Mouse (Mus musculus) neural tube, embryonic 10.5 days (tissue): ENCODE data around the gene Cacna1c.

Experiments
- DNase-seq: peaks from one replicate; pipeline ENCODE4 v3.0.0-alpha.2; 2017; ENCODE audit warnings: low spot score; ENCODE audit errors: extremely low spot score

Gene Cacna1c

DNA sequence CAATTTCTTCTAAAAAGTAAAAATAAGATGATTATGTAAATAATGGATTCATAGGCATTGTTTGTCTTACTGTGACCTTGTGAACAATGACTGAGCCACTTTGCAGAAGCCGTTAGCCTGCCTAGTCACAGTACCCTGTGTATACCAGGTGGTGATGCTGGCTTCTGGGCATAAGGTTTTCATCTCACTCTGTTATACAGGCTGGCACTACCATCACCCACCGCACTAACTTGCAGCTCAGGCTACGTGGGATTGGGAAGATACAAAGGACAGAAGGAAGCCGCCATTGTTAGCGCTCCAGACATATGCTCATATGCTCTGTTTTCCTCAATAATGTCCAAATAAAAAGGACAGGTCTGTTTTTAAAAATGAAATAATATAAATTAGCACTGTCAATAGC is 440.4 kb downstream of the Cacna1c start:
- no peak for DNase-seq

DNA sequence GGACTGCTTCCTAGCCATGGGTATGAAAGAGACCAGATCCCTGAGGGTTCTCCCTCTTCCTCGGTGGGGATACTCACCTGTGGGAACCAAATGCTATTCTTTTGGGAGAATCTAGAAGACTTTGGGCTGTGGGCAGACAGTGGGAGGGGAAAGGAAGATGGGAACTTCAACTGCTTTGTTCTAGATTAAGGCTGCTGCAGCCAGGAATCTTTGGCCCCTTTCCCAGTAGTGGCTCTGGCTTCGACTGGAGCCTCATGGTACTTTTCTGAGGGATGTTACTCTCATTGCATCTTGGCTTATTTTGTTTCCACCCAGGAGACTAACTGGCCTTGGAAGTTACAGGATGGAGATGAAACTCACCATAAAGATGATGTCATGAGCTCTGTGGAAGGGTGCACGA is 441.8 kb downstream of the Cacna1c start:
- DNase-seq, result no peak

DNA sequence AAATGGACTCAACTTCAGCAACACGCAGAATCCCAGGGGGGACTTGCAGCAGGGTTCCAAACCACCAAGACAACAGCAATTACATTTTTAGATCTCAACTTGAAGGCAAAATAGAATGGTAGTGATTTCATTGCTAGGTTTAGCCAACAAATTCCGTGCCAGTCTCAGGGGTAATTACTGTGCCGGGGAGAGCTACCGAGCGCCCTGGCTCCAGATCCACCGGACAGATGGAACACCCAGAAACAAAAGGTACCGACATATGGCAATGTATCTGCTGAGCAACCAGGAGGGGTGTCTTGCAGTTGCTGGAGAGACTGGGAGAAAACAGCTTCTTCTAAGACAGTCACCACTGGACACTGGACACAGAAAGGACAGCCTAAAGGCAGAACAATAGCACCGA is 442.4 kb downstream of the Cacna1c start:
- no peak for DNase-seq

DNA sequence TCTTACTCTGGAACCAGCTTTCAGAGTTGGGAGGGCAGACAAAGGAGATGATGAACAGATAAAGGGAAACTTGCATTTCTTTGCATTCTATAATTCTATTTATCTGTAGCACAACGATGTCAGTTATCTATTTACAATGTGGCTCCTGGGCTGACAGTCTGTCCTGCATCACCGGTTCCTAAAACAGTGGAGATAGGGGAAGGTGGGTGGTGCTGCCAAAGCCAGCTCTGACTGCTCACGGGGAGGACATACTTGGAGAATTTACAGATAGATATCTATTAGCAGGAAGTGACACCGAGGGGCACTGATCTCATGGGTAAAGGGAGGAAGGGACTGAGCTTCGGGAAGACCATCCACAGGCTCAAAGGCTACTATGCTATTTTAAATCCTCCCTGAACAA is 443.2 kb downstream of the Cacna1c start:
- no peak for DNase-seq

DNA sequence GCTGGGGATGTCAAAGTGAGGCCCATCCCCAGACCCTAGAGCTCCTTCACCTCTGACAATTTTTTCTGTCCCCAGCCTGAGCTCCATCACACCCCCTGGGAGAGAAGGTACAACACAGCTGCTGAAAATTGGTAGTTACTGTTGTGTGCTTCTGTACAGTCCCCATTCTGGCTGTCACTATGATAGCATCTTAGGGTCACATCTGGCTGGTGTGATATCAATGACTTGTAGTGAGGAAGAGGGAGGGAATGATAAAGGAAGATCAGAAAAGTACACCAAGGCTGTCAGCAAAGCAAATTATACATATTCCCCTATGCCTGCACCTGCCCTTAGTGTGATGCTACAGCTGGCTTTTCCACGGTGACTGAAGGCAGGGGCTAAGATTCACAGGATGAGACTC is 446.9 kb downstream of the Cacna1c start:
- no peak for DNase-seq

GRCm38 (mm10) chr6:118742701-118743100 is 453.5 kb downstream of the Cacna1c start:
- no peak for DNase-seq

GRCm38 (mm10) chr6:118741841-118742240 is 454.4 kb downstream of the Cacna1c start:
- no peak for DNase-seq

DNA sequence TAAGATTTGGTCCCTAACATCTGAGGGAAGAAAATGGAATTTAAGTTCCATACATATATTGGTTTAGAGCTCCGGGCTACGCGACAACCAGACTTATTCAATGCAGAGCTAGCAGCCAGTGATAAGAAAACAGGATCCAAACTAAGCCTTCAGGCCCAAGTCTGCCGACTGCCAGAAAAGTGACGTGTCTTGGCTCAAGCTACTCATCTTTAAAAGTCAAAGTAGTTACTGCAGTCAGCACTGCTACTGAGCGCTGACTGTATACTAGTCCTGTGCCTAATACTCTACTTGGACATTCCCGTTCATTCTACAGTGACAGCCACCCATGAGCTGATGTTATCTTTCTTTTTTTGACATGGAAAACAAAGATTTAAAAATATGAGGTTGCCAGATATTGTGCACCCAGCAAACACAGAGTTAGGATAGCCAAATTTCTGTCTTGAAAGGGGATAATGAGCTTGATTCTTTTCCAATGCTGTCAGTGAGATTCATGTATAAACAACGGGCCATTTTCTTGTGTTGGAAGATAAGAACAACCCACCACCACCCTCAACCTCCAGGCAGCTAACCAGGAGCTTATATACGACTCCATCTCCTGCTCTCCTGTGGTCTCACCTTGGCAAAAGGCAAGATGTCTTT is 456.1 kb downstream of the Cacna1c start:
- no peak for DNase-seq

DNA sequence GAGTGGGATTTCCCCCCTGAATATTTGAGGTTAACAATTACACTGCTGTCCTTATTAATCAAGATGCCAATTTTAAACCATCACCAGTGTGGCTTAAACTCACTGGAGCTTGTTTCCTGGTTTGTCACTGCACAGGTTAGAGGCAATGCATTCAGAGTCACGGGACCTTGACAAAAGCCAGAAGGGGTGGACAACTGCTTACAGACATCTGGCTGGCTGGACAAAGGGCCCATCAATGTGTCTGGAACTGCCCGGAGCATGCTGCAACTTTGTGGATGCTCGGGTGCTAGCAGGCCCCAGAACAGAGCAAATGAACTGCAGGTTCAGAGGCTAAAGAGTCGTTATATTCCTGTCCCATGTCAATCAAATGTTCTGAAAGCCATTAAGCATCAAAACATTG is 456.9 kb downstream of the Cacna1c start:
- DNase-seq, result no peak

- DNase-seq, result no peak
Observed at GRCm38 (mm10) chr6:118738656-118739055, 457.6 kb downstream of the Cacna1c start.

DNA sequence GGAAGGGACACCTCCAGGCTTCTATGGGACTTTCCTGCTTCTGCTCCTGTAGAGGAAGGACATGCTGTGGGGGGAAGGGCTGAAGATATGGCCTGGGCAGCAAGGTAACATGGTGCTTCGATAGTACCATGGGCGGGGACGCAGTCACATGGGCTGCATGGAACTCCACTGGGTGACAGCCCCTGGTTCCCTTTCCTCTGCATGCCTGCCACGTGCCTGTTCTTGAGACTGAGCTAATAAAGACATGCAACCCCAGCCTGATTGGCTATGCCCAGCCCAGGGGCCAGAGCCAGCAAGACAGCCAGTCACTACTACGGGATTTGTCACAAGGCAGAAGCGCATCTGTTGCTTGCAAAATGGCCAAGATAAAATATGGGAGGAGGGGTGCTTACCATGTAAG is 459.1 kb downstream of the Cacna1c start:
- DNase-seq, result no peak

- no peak for DNase-seq
Observed at GRCm38 (mm10) chr6:118736491-118736890, 459.7 kb downstream of the Cacna1c start.

DNA sequence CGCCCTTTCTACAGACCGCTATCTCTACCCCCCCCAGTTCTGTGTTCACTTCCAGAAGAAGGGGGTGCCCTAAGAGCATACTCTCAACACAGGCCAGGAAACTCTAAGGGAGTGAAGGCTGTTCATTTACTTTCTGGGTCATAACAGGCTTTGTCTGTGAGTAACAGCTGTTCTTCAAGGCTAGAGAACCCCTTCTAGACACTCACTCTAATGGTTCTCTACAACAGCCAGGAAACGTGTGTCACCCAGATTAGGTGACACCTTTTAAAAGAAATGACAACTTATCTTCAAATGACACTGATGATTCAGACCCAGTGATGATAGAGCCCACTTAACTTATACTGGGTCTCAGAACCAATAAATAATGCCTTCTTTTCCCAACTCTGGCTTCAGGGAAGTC is 461.1 kb downstream of the Cacna1c start:
- no peak for DNase-seq

GRCm38 (mm10) chr6:118731937-118732336 is 464.3 kb downstream of the Cacna1c start:
- no peak for DNase-seq

- no peak for DNase-seq
Observed at GRCm38 (mm10) chr6:118724908-118725307, 471.3 kb downstream of the Cacna1c start.

DNA sequence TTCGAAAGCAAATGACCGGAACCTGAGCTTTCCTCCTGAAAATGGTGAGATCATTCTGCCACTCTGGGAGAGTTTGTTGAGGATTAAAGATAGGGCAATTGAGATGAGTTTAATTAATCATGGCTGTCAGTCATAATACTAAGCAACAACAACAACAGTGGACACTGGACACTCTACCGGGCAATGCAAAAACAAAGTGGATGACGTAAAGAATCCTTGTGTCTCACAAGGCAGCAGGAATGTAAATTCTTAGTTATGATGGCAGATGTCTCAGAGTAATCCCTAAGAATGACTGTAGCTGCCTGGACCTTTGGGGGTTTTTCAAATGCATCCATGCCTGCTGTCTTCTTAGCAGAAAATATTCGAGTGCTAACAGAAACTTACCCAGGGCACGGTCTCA is 471.8 kb downstream of the Cacna1c start:
- DNase-seq, result no peak

- DNase-seq, result no peak
Observed at GRCm38 (mm10) chr6:118722336-118722735, 473.9 kb downstream of the Cacna1c start.

DNA sequence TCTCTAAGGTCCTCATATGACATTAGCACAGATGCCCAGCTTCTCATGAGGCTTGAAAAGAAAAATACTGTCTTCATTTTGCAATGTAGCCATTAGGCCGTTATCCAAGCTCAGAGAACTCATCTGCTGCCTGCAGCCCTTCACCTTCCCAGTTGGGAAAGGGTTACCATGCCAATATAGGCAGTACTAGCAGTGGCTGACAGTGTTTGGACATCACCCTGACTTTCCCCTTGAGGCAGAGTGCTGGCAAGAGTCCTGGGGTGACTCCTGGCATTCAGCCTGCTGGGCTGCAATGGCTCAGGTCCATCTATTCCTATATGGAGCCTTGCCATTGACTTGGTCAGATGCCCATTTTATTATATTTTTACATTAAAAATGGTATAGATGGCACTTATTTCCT is 476.7 kb downstream of the Cacna1c start:
- DNase-seq, result no peak

- no peak for DNase-seq
Observed at GRCm38 (mm10) chr6:118713286-118713685, 482.9 kb downstream of the Cacna1c start.

- no peak for DNase-seq
Observed at GRCm38 (mm10) chr6:118711677-118712322, 484.4 kb downstream of the Cacna1c start.

DNA sequence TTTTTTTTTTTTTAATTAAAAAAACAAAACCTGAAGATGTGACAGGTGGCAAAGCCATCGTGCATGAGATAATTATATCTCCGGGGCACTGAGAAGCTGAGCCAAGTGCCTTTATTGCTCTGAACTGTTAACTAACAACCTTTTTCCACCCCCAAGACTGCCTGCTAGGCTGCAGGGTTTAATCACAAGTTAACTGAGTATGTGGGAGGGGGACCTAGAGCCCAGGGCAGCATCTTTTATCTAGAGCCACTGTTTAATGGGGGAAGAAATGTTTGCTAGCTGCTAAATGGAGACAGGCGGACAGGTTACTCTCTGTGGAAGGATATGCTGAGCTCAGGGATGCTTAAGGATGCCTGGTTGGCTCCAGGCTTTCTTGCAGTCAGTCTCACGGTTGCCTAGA is 489.2 kb downstream of the Cacna1c start:
- no peak for DNase-seq

DNA sequence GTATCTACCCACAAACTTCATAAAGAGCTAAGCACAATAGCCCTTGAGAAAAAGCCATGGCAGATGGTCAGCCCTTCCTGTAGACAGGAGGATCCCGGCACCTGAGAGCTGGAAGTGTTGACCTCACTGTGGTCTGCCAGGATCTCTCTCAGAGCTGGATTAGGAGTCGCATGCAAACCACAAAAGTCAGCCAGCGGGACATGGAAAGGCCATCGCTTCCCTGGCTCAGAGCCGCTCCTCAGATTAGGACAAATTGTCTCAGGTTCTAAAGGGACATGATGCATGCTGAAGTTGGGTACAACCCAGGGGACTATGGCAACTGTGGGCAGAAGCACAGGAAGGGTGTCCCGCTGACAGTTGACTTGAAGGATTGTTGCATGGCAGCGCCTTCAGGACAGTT is 490.4 kb downstream of the Cacna1c start:
- no peak for DNase-seq

DNA sequence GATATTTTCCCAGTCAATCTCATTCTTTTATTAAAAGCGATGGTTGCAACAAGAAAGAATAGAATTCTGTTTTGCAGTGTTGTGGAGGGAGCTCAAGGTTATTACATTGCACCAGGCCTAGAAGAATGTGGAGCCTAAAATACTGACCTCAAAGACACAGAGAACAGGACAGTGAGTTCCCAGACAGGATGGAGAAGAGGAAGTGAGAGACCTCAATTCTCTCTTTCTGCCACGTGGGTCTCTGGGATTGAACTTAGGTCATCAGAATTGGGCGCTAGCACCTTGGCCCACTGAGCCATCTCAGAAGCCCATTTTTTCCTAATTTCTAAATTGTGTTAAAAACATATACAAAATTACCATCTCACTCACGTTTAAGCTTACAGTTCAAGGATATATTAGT is 501.6 kb downstream of the Cacna1c start:
- no peak for DNase-seq
